Mouse (Mus musculus) adrenal gland, adult (tissue): ENCODE results near the gene Phlpp1.
"Not testable (repeated sequence)": the region's sequence is repeated elsewhere in the genome, so short reads cannot be mapped to it uniquely, and the experiment has no call there.

ENCODE experiments used
- DNase-seq, 2 experiments: peaks; one replicate each; pipeline ENCODE4 v3.0.0; 2022 to 2023; ENCODE audit warnings: low spot score in 1 of 2; ENCODE audit not compliant: inconsistent age in 2 of 2

Phlpp1 gene

GRCm38 (mm10) chr1:106309394-106310039 is 138.0 kb downstream of the Phlpp1 start:
- no peak for DNase-seq

GRCm38 (mm10) chr1:106310285-106310684 is 138.7 kb downstream of the Phlpp1 start:
- DNase-seq, result no peak

GRCm38 (mm10) chr1:106311830-106312229 is 140.3 kb downstream of the Phlpp1 start:
- DNase-seq, result not testable (repeated sequence)

GRCm38 (mm10) chr1:106314476-106314875 is 142.9 kb downstream of the Phlpp1 start:
- DNase-seq, result peak; percentile 21 to 60

- DNase-seq, result peak; percentile 36 to 73
These were observed 145.2 kb downstream of the Phlpp1 start for GRCm38 (mm10) chr1:106316641-106317304.

GRCm38 (mm10) chr1:106318341-106318740 is 146.8 kb downstream of the Phlpp1 start:
- no peak for DNase-seq

- DNase-seq, result no peak
These were observed 149.0 kb downstream of the Phlpp1 start for GRCm38 (mm10) chr1:106320583-106320982.

GRCm38 (mm10) chr1:106321432-106322126 is 150.0 kb downstream of the Phlpp1 start:
- DNase-seq, result no peak

- peak; percentile 22 to 55 for DNase-seq
These were observed 155.1 kb downstream of the Phlpp1 start for GRCm38 (mm10) chr1:106326691-106327090.

GRCm38 (mm10) chr1:106342100-106342499 is 170.5 kb downstream of the Phlpp1 start:
- DNase-seq, result no peak

- no peak for DNase-seq
These were observed 173.7 kb downstream of the Phlpp1 start for GRCm38 (mm10) chr1:106345265-106345664.

- no peak for DNase-seq
These were observed 175.2 kb downstream of the Phlpp1 start for GRCm38 (mm10) chr1:106346776-106347175.

GRCm38 (mm10) chr1:106349116-106349515 is 177.6 kb downstream of the Phlpp1 start:
- DNase-seq, result no peak

GRCm38 (mm10) chr1:106351512-106351911 is 180.0 kb downstream of the Phlpp1 start:
- no peak for DNase-seq

GRCm38 (mm10) chr1:106352801-106353511 is 181.4 kb downstream of the Phlpp1 start:
- DNase-seq, result no peak

- no peak for DNase-seq
These were observed 182.4 kb downstream of the Phlpp1 start for GRCm38 (mm10) chr1:106353993-106354392.

- no peak for DNase-seq
These were observed 187.9 kb downstream of the Phlpp1 start for GRCm38 (mm10) chr1:106359474-106359873.

- no peak for DNase-seq
These were observed 191.5 kb downstream of the Phlpp1 start for GRCm38 (mm10) chr1:106362841-106363604.

GRCm38 (mm10) chr1:106369330-106369729 is 197.8 kb downstream of the Phlpp1 start:
- no peak for DNase-seq

GRCm38 (mm10) chr1:106372446-106372845 is 200.9 kb downstream of the Phlpp1 start:
- DNase-seq, result no peak

GRCm38 (mm10) chr1:106373656-106374055 is 202.1 kb downstream of the Phlpp1 start:
- no peak for DNase-seq
